Mouse (Mus musculus) lung, adult 2 months (tissue): ENCODE measurements around the gene Tfpi.

ENCODE experiments used
- CTCF ChIP-seq: fragments of 200-500 bp; IDR thresholded peaks from 2 replicates; pipeline ENCODE4 v1.5.1; 2011; ENCODE audit warnings: mild to moderate bottlenecking, low read length, control low read depth; ENCODE audit not compliant: insufficient read depth
- POLR2A ChIP-seq: fragments of 200-500 bp; IDR thresholded peaks from 2 replicates; pipeline ENCODE4 v1.6.1; 2011; ENCODE audit warnings: low read depth, mild to moderate bottlenecking, control low read depth, low read length, borderline replicate concordance; ENCODE audit errors: extremely low read depth

GRCm38 (mm10) chr2:84473941-84474530 is 2.5 kb downstream of the Tfpi start:
- TF ChIP-seq CTCF (no peak), POLR2A (no peak)
